Mouse (Mus musculus): ENCODE data around the gene Col23a1. TPM values are rescaled to one million over a fixed set of nuclear protein-coding genes. Genes with fewer than 3 reads are reported as not detected.

The Col23a1 gene
- polyA plus RNA-seq, 1 experiment from 2014 or later, result 12.3 TPM

DNA sequence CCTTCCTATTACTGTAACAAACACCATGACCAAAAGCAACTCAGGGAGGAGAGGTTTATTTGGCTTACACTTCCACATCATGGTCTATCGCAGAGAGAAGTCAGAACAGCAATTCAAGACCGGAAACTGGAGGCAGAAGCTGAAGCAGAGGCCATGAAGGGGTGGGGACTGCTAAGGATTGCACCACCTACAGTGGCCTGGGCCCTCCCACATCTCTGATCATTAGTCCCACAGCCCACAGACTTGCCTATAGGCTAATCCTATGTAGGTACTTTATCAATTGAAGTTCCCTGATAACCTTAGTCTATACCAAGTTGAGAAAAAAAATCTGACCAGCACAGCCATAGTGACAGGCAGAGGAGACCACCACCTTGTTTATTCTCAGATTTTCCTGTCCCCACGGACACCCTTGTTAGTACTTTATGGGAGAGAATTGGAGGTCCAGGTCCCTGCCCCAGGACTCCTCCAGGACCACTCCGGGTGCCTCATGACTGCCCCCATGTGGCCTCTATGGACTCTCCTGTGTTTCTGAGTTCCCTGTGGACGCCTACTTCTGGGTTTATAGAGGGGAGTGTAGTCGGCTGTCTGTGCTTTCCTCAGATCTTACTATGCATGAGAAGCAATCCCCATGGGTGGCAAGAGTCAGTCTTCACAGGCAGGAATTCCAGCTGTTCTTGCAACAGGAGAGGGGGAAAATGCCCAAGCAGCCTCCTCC, 157.1 kb downstream of the Col23a1 start:
- H3K4me1 ChIP-seq (ENCODE audit: control insufficient read depth, insufficient read depth, low read length), result no peaks in the 10 kb centered on the region
- no peak overlapping the region for H3K9ac ChIP-seq (ENCODE audit: low read depth, low read length)
- no peak overlapping the region for H3K4me3 ChIP-seq (ENCODE audit: low read length)
- H3K27me3 ChIP-seq (ENCODE audit: control insufficient read depth, insufficient read depth, low read length), result no peaks in the 10 kb centered on the region
- H3K9me3 ChIP-seq (ENCODE audit: control insufficient read depth, low read length), result no peaks in the 10 kb centered on the region
- 25% methylated on average over 6 of the region's 6 CpGs for WGBS
- ATAC-seq (ENCODE audit: low FRiP score, low TSS enrichment), result 0 out of 2 replicates have a peak, but pooled peaks have one; percentile 61
- H3K27ac ChIP-seq (ENCODE audit: low read depth, low read length), result no peak overlapping the region
- H3K4me2 ChIP-seq (replicated peaks; ENCODE audit: low read depth, low read length), result no peak overlapping the region
- no peaks in the 10 kb centered on the region for H3K36me3 ChIP-seq (ENCODE audit: control insufficient read depth, insufficient read depth, low read length)

DNA sequence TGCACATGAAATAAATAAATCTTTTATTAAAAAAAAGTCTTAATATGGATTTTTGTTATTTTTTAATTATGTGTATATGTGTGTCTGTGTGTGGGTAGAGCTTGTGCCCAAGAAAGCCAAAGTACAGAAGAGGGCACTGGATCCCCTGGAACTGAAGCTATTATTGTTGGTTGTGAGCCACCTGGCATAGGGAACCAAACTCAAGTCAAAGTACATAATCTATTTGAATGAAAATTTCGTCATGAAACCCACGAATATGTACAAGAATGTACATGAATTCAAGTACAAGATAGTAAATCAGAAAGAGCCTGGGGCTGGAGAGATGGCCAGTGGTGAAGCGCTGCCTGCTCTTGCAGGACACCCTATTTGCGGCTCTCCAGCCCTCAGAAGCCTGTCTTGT, 158.5 kb downstream of the Col23a1 start:
- Histone ChIP-seq H3K9me3 (ENCODE audit: control insufficient read depth, low read length) (no peaks in the 10 kb centered on the region), H3K27ac (ENCODE audit: low read depth, low read length) (no peak overlapping the region), H3K27me3 (ENCODE audit: control insufficient read depth, insufficient read depth, low read length) (no peaks in the 10 kb centered on the region), H3K36me3 (ENCODE audit: control insufficient read depth, insufficient read depth, low read length) (no peaks in the 10 kb centered on the region), H3K9ac (ENCODE audit: low read depth, low read length) (no peak overlapping the region), H3K4me3 (ENCODE audit: low read length) (no peak overlapping the region), H3K4me1 (ENCODE audit: control insufficient read depth, insufficient read depth, low read length) (no peaks in the 10 kb centered on the region), H3K4me2 (replicated peaks; ENCODE audit: low read depth, low read length) (no peak overlapping the region)
- WGBS, result 83% methylated on average over 4 of the region's 4 CpGs
- no peak for ATAC-seq (ENCODE audit: low FRiP score, low TSS enrichment)

GRCm38 (mm10) chr11:51448680-51449079, 159.0 kb downstream of the Col23a1 start:
- H3K27me3 ChIP-seq (ENCODE audit: control insufficient read depth, insufficient read depth, low read length), result no peaks in the 10 kb centered on the region
- no peak for ATAC-seq (ENCODE audit: low FRiP score, low TSS enrichment)
- 66% methylated on average over 4 of the region's 4 CpGs for WGBS

DNA sequence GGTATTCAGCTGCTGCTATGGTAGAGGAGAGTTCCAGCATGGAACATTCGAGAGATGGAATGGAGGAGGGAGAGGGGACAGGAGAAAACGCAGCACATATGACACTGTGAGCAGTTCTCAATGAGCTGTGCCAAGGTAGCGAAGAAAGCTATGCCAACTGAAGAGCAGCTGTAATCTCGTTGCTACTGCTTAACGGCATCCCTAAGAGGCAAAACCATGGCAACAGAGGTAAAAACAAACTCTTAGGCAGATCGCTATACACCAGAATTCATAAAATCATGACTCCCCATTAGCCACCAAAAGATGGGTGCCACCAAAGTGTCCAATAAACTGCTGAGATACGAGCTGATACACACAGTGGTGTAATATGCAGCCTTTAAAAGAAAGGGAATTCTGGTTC, 160.2 kb downstream of the Col23a1 start:
- 87% methylated on average over 7 of the region's 7 CpGs for WGBS
- H3K4me2 ChIP-seq (replicated peaks; ENCODE audit: low read depth, low read length), result no peak overlapping the region
- no peaks in the 10 kb centered on the region for H3K4me1 ChIP-seq (ENCODE audit: control insufficient read depth, insufficient read depth, low read length)
- H3K9ac ChIP-seq (ENCODE audit: low read depth, low read length), result no peak overlapping the region
- no peak for ATAC-seq (ENCODE audit: low FRiP score, low TSS enrichment)
- no peaks in the 10 kb centered on the region for H3K9me3 ChIP-seq (ENCODE audit: control insufficient read depth, low read length)
- H3K27ac ChIP-seq (ENCODE audit: low read depth, low read length), result no peak overlapping the region
- H3K36me3 ChIP-seq (ENCODE audit: control insufficient read depth, insufficient read depth, low read length), result no peaks in the 10 kb centered on the region
- no peaks in the 10 kb centered on the region for H3K27me3 ChIP-seq (ENCODE audit: control insufficient read depth, insufficient read depth, low read length)
- no peak overlapping the region for H3K4me3 ChIP-seq (ENCODE audit: low read length)

More at GRCm38 (mm10) chr11:51448680-51449079, 159.0 kb downstream of the Col23a1 start:
- Histone ChIP-seq H3K9me3 (ENCODE audit: control insufficient read depth, low read length) (no peaks in the 10 kb centered on the region), H3K4me3 (ENCODE audit: low read length) (no peak overlapping the region), H3K4me1 (ENCODE audit: control insufficient read depth, insufficient read depth, low read length) (no peaks in the 10 kb centered on the region), H3K27ac (ENCODE audit: low read depth, low read length) (no peak overlapping the region), H3K4me2 (replicated peaks; ENCODE audit: low read depth, low read length) (no peak overlapping the region), H3K9ac (ENCODE audit: low read depth, low read length) (no peak overlapping the region), H3K36me3 (ENCODE audit: control insufficient read depth, insufficient read depth, low read length) (no peaks in the 10 kb centered on the region)

GRCm38 (mm10) chr11:51451281-51451680, 161.6 kb downstream of the Col23a1 start:
- no peaks in the 10 kb centered on the region for H3K4me1 ChIP-seq (ENCODE audit: control insufficient read depth, insufficient read depth, low read length)
- no peak overlapping the region for H3K9ac ChIP-seq (ENCODE audit: low read depth, low read length)
- no peaks in the 10 kb centered on the region for H3K9me3 ChIP-seq (ENCODE audit: control insufficient read depth, low read length)
- H3K27ac ChIP-seq (ENCODE audit: low read depth, low read length), result no peak overlapping the region
- no peaks in the 10 kb centered on the region for H3K27me3 ChIP-seq (ENCODE audit: control insufficient read depth, insufficient read depth, low read length)
- 75% methylated on average over 5 of the region's 5 CpGs for WGBS
- no peak for ATAC-seq (ENCODE audit: low FRiP score, low TSS enrichment)
- no peak overlapping the region for H3K4me2 ChIP-seq (replicated peaks; ENCODE audit: low read depth, low read length)
- H3K4me3 ChIP-seq (ENCODE audit: low read length), result no peak overlapping the region
- H3K36me3 ChIP-seq (ENCODE audit: control insufficient read depth, insufficient read depth, low read length), result no peaks in the 10 kb centered on the region

DNA sequence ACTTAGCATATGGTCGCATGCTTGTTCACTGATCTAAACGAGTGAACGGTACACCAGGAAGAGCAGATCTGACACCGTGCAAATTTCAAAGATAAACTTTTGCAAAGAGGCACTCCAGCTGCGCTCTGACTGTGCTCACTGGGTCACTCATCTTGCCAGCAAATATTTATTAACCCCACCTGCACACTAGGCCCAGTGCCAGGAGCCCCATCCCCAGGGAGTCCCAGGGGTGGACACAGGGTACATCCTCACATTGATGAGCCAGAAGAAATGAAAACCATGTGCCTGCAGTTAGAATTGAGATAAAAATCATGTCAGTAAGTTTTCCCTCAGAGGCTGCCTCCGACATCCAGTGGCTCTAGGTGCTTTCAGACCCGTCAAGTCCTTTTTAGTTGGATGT, 162.2 kb downstream of the Col23a1 start:
- H3K36me3 ChIP-seq (ENCODE audit: control insufficient read depth, insufficient read depth, low read length), result no peaks in the 10 kb centered on the region
- no peak overlapping the region for H3K9ac ChIP-seq (ENCODE audit: low read depth, low read length)
- H3K27ac ChIP-seq (ENCODE audit: low read depth, low read length), result no peak overlapping the region
- no peaks in the 10 kb centered on the region for H3K9me3 ChIP-seq (ENCODE audit: control insufficient read depth, low read length)
- H3K4me3 ChIP-seq (ENCODE audit: low read length), result no peak overlapping the region
- ATAC-seq (ENCODE audit: low FRiP score, low TSS enrichment), result no peak
- H3K4me2 ChIP-seq (replicated peaks; ENCODE audit: low read depth, low read length), result no peak overlapping the region
- no peaks in the 10 kb centered on the region for H3K27me3 ChIP-seq (ENCODE audit: control insufficient read depth, insufficient read depth, low read length)
- no peaks in the 10 kb centered on the region for H3K4me1 ChIP-seq (ENCODE audit: control insufficient read depth, insufficient read depth, low read length)
- 39% methylated on average over 7 of the region's 7 CpGs for WGBS

GRCm38 (mm10) chr11:51453742-51454141, 164.0 kb downstream of the Col23a1 start:
- H3K27ac ChIP-seq (ENCODE audit: low read depth, low read length), result no peak overlapping the region
- H3K9ac ChIP-seq (ENCODE audit: low read depth, low read length), result no peak overlapping the region
- H3K4me1 ChIP-seq (ENCODE audit: control insufficient read depth, insufficient read depth, low read length), result no peaks in the 10 kb centered on the region
- no peaks in the 10 kb centered on the region for H3K27me3 ChIP-seq (ENCODE audit: control insufficient read depth, insufficient read depth, low read length)
- no peak overlapping the region for H3K4me2 ChIP-seq (replicated peaks; ENCODE audit: low read depth, low read length)
- no peaks in the 10 kb centered on the region for H3K9me3 ChIP-seq (ENCODE audit: control insufficient read depth, low read length)
- no peak overlapping the region for H3K4me3 ChIP-seq (ENCODE audit: low read length)
- WGBS, result 87% methylated on average over 9 of the region's 9 CpGs
- ATAC-seq (ENCODE audit: low FRiP score, low TSS enrichment), result no peak
- no peaks in the 10 kb centered on the region for H3K36me3 ChIP-seq (ENCODE audit: control insufficient read depth, insufficient read depth, low read length)

DNA sequence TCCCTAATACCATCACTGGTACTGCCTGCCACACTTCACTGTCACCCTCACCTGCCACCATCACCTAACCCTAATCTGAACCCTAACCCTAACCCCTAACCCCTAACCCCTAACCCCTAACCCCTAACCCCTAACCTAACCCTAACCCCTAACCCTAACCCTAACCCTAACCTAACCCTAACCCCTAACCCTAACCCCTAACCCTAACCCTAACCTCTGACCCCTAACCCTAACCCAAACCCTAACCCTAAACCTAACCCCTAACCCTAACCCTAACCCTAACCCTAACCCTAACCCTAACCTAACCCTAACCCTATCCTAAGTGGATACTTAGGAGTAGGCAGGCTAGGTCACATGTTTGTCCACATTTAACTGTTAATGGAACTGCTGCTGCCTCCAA, 165.8 kb downstream of the Col23a1 start:
- Histone ChIP-seq H3K4me2 (replicated peaks; ENCODE audit: low read depth, low read length) (no peak overlapping the region), H3K36me3 (ENCODE audit: control insufficient read depth, insufficient read depth, low read length) (no peaks in the 10 kb centered on the region), H3K27me3 (ENCODE audit: control insufficient read depth, insufficient read depth, low read length) (no peaks in the 10 kb centered on the region), H3K4me3 (ENCODE audit: low read length) (no peak overlapping the region), H3K4me1 (ENCODE audit: control insufficient read depth, insufficient read depth, low read length) (peaks cover 6% of the 10 kb centered on the region; the same call in 1 of the 2 replicates), H3K27ac (ENCODE audit: low read depth, low read length) (no peak overlapping the region), H3K9me3 (ENCODE audit: control insufficient read depth, low read length) (no peaks in the 10 kb centered on the region), H3K9ac (ENCODE audit: low read depth, low read length) (no peak overlapping the region)
- no peak for ATAC-seq (ENCODE audit: low FRiP score, low TSS enrichment)

DNA sequence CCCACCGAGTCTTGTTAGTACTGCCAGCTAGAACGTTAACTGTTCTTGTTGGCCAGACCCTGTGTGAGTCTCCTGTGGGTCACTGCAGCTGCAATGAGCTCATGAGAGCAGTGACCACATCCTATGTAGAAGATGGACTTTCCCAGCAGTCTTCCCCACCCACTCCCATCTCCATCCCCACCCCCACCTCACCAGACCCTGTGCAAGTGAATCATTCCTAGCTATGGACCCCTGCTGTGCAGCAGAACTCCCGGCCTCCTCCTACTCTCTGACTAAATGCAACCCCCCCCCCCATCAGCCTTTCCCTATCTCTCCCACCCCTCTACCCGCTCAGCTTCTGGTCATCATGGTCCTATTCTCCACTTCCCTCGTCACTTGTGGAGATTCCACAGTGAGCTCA, 167.9 kb downstream of the Col23a1 start:
- Histone ChIP-seq H3K4me2 (replicated peaks; ENCODE audit: low read depth, low read length) (no peak overlapping the region), H3K27ac (ENCODE audit: low read depth, low read length) (no peak overlapping the region), H3K4me1 (ENCODE audit: control insufficient read depth, insufficient read depth, low read length) (peaks cover 6% of the 10 kb centered on the region; the same call in 1 of the 2 replicates), H3K9ac (ENCODE audit: low read depth, low read length) (no peak overlapping the region), H3K27me3 (ENCODE audit: control insufficient read depth, insufficient read depth, low read length) (no peaks in the 10 kb centered on the region), H3K4me3 (ENCODE audit: low read length) (no peak overlapping the region), H3K9me3 (ENCODE audit: control insufficient read depth, low read length) (no peaks in the 10 kb centered on the region), H3K36me3 (ENCODE audit: control insufficient read depth, insufficient read depth, low read length) (no peaks in the 10 kb centered on the region)
- ATAC-seq (ENCODE audit: low FRiP score, low TSS enrichment), result no peak
- WGBS, result 74% methylated on average over 5 of the region's 5 CpGs

Data from kidney, embryonic 14.5 days (tissue).